Mouse (Mus musculus) embryo, embryonic 11.5 days (tissue): ENCODE data around the gene Trpc4.
A peak's percentile ranks its signal among the peaks of the same experiment; 100 is the strongest.

Experiments used
- DNase-seq: peaks from one replicate; pipeline ENCODE4 v3.0.0-alpha.2; 2012; ENCODE audit warnings: low read depth, low spot score

The Trpc4 gene

GRCm38 (mm10) chr3:54266943-54267342 is 111.1 kb downstream of the Trpc4 start:
- no peak for DNase-seq

DNA sequence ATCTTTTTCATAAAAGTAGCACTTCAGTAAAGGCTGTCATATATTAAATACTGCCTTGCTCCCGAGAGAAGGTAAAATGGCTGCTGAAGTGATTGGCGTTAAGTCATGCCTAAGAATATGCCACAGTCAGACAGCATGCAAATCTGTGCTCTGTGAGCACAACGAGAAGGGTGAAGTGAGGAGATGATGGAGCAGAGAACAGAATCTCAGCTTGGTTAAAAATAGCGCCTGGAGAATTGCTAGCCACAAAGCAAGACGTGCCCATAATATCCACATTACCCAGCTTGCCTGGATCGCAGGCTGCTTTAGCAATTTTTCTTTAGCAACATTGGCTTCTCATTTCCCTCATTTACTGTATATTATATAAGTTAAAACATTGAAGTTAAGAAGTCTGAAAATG is 113.3 kb downstream of the Trpc4 start:
- DNase-seq = no peak

DNA sequence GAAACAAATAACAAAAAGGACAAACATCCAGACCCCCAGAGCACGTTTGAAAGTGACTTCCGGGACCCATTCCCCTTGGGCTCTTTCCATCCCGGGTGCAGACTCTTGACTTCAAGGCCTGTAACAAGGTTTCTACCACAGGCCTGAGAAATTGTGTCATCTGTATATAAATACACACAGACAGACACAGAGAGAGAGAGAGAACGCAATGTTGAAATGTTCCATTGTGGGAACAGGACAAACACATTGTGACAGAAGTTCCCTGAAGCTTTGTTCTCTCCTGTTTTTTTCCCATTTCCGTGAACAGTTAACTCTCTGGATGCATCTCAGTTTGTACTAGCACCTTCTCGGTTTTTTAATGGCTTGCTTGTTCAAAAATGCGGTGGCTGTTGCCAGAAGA is 118.8 kb downstream of the Trpc4 start:
- no peak for DNase-seq

GRCm38 (mm10) chr3:54289731-54290130 is 133.9 kb downstream of the Trpc4 start:
- peak; percentile 20 for DNase-seq

DNA sequence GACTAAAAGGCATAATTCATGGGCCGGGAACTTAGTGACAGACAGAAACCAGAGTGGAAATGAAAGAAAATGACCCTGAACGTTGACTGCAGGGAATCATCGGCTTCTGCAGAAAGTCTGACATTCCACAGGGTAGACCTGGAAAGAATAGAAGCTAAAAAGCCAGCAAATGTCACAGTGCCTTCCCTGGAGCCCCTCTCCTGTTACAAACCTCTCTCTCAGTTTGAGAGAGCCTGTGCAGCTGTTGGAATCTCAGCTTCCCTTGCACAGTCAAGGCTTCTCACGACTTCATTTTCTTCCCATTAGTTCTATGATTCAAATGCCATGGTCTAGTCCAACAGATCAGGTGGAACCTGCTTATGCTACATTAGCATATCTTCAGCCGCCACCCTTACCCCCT is 154.8 kb downstream of the Trpc4 start:
- peak; percentile 11 for DNase-seq

DNA sequence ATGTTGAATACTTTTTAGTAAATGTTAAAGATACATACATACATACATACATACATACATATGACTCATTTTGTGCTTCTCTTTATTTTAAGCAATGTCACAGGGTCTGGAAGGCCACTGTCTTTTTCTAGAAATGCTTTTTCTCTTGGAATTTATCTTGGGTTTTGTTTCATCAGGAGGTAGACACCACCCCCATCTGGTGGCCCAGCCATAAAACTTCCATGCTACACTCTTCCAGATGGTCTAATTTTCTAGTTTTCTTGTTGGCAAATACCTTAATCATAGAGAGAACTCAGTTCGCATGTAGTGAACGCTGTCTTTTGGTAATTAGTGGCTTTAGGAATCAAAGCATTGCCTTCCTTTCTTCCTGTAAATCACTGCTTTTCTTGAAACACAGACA is 158.2 kb downstream of the Trpc4 start:
- no peak for DNase-seq

DNA sequence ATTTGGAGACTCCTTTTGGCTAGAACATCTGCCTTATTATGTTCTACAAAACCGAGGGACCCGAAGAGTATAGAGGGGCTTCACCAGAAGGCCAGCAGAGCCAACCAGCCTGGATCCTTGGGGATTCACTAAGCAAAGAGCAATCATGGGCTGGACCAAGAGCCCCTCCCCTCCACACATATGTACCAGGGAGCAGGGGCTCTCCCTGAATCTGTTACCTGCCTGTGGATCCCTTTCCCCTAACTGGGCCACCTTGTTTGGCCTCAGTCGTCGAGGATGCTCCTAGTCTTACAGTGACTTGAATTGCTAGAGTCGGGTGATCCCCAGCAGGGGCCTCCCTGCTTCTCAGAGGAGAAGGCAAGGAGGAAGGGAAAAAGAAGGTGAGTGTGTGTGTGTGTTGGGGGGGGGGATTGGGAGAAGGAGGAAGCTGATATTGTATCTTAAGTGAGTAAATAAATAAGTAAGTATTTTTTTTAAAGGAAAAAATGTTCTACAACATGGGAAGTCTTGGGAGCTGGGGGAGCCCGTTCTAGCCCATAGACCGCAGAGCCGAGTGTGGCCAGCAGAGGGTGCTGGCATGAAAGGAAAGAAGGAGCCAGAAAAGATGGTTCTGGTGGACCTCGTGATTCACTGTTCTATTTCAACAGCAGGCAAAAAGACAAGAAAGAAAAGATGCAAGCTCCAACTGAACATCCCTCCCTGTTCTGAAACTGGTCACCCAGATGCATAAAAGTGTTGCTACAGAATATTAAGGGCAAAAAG is 197.2 kb downstream of the Trpc4 start:
- DNase-seq = no peak

DNA sequence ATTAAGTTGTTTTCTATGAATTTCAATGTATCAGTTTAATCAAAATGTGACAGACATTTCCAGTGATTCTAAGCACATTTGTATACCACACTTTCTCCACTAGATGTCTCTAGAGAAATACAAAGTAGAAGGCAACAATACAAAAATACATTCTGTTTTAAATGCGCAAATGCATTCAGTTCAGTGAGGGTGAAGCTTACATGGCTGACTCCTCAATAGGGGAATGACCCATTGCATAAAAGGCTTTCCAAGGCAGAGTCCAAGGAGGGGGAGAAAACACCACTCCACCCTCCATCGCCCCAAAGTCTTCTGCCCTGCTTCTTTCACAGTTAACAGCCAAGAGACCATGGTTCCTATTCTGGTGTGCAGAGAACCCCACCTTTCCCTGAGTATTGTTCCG is 201.7 kb downstream of the Trpc4 start:
- DNase-seq = no peak

- peak; percentile 49 for DNase-seq
Measured at GRCm38 (mm10) chr3:54358463-54359189, 202.8 kb downstream of the Trpc4 start.

GRCm38 (mm10) chr3:54360897-54361296 is 205.1 kb downstream of the Trpc4 start, which contains the start of gene Postn:
Gene Postn (plus strand): TSS chr3:54361109.
- no peak for DNase-seq

GRCm38 (mm10) chr3:54361656-54362055 is 205.8 kb downstream of the Trpc4 start:
- no peak for DNase-seq
